Mouse (Mus musculus) embryonic stem cell, embryonic (primary cell): Measurements from ENCODE around the gene C130073F10Rik.
"Not testable (repeated sequence)": the region's sequence is repeated elsewhere in the genome, so short reads cannot be mapped to it uniquely, and the experiment has no call there.

Experiments
- CTCF ChIA-PET, 4 experiments: fragments of 300-600 bp in 2 of 4; fragments of 350-600 bp in 2 of 4; sonication (Branson Sonifier 250); formaldehyde crosslinking; loops; one replicate each; lab custom pipeline; 2022; ENCODE audit warnings: inconsistent platforms in 2 of 4; lab: Charles Lee
- POLR2A ChIA-PET, 4 experiments: fragments of 300-600 bp in 2 of 4; fragments of 350-600 bp in 2 of 4; sonication (Branson Sonifier 250); formaldehyde crosslinking; loops; one replicate each; lab custom pipeline; 2022; ENCODE audit warnings: antibody characterized with exemption in 4 of 4, inconsistent platforms in 1 of 4; lab: Charles Lee

The C130073F10Rik gene

GRCm38 (mm10) chr4:101893656-101894420, at the start of gene C130073F10Rik:
TSS of gene C130073F10Rik (minus strand) at chr4:101893789.
- CTCF ChIA-PET: no interaction called here
- POLR2A ChIA-PET: interaction anchor here in 2 of 4 experiments (0.7 to 2.6 kb wide), 13 partner anchors 9 to 104 kb away, joined by 3 to 12 read pairs (median 5); no protein-coding TSS in a partner anchor

- POLR2A ChIA-PET, CTCF ChIA-PET: not testable (repeated sequence)
Observed at GRCm38 (mm10) chr4:101940107-101940506, 46.5 kb upstream of the C130073F10Rik start, which contains the start of gene Gm12794. TSS of gene Gm12794 (plus strand) at chr4:101940407.

- CTCF ChIA-PET, POLR2A ChIA-PET: not testable (repeated sequence)
Observed at GRCm38 (mm10) chr4:101908821-101909220, 15.2 kb upstream of the C130073F10Rik start, which contains the start of gene Gm12800. TSS of gene Gm12800 (plus strand) at chr4:101909121.

- ChIA-PET CTCF (interaction anchor here in 3 of 4 experiments (0.6 to 1.6 kb wide), 8 partner anchors 8 to 297 kb away, joined by 3 to 27 read pairs (median 4); no protein-coding TSS in a partner anchor), POLR2A (interaction anchor here in 3 of 4 experiments (0.6 to 2.9 kb wide), 23 partner anchors 8 to 1425 kb away, joined by 3 to 49 read pairs (median 5); partner anchors contain the start of gene Leprot (in 1 of the 3))
Observed at GRCm38 (mm10) chr4:101889377-101889776, 4.2 kb downstream of the C130073F10Rik start.

- ChIA-PET POLR2A (interaction anchor here in 2 of 4 experiments (0.5 to 1.6 kb wide), 6 partner anchors 10 to 22 kb away, joined by 4 to 7 read pairs (median 5); partner anchors contain the start of gene C130073F10Rik (in 1 of the 2)), CTCF (interaction anchor here in 1 of 4 experiments (0.7 kb wide), 1 partner anchor 23 kb away, joined by 3 read pairs; no protein-coding TSS in a partner anchor)
Observed at GRCm38 (mm10) chr4:101883641-101884040, 9.9 kb downstream of the C130073F10Rik start.

- ChIA-PET POLR2A (interaction anchor here in 3 of 4 experiments (0.9 to 5.3 kb wide), 7 partner anchors 13 to 18 kb away, joined by 3 to 128 read pairs (median 7); partner anchors contain the start of gene C130073F10Rik (in 1 of the 3)), CTCF (interaction anchor here in 1 of 4 experiments (1.1 to 1.7 kb wide), 3 partner anchors 15 to 123 kb away, joined by 4 to 5 read pairs (median 4); no protein-coding TSS in a partner anchor)
Observed at GRCm38 (mm10) chr4:101875687-101876086, 17.9 kb downstream of the C130073F10Rik start.

GRCm38 (mm10) chr4:101872031-101872430, 21.6 kb downstream of the C130073F10Rik start:
- ChIA-PET CTCF (interaction anchor here in 2 of 4 experiments (0.7 to 2.7 kb wide), 4 partner anchors 10 to 126 kb away, joined by 3 to 40 read pairs (median 6); no protein-coding TSS in a partner anchor), POLR2A (interaction anchor here in 3 of 4 experiments (0.7 to 5.3 kb wide), 10 partner anchors 10 to 515 kb away, joined by 3 to 128 read pairs (median 6); partner anchors contain the start of gene C130073F10Rik (in 1 of the 3))

- CTCF ChIA-PET: interaction anchor here (0.6 to 4.9 kb wide), 15 partner anchors 10 to 1069 kb away, joined by 3 to 58 read pairs (median 5); no protein-coding TSS in a partner anchor
- POLR2A ChIA-PET: interaction anchor here (0.6 to 3.6 kb wide), 19 partner anchors 11 to 474 kb away, joined by 3 to 128 read pairs (median 5); partner anchors contain the start of genes C130073F10Rik (in 1 of the 4) and Leprot (in 1 of the 4)
Observed at GRCm38 (mm10) chr4:101862289-101862688, 31.3 kb downstream of the C130073F10Rik start.

- POLR2A ChIA-PET: interaction anchor here in 2 of 4 experiments (0.6 to 3.6 kb wide), 13 partner anchors 12 to 214 kb away, joined by 3 to 128 read pairs (median 5); partner anchors contain the start of genes C130073F10Rik (in 1 of the 2) and Leprot (in 1 of the 2)
Observed at GRCm38 (mm10) chr4:101860873-101861272, 32.7 kb downstream of the C130073F10Rik start.

GRCm38 (mm10) chr4:101850908-101851307, 42.7 kb downstream of the C130073F10Rik start:
- POLR2A ChIA-PET: no interaction called here
- CTCF ChIA-PET: no interaction called here

More at GRCm38 (mm10) chr4:101860873-101861272, 32.7 kb downstream of the C130073F10Rik start:
- CTCF ChIA-PET: interaction anchor here (0.6 to 4.9 kb wide), 38 partner anchors 12 to 535 kb away, joined by 3 to 58 read pairs (median 4); partner anchors contain the start of genes Leprot (in 1 of the 4) and Pde4b (in 1 of the 4)

GRCm38 (mm10) chr4:101843923-101844322, 49.7 kb downstream of the C130073F10Rik start, which contains the start of gene B020004J07Rik:
TSS of gene B020004J07Rik (minus strand) at chr4:101844023.
- POLR2A ChIA-PET, CTCF ChIA-PET: not testable (repeated sequence)
